Mouse (Mus musculus) midbrain, postnatal 0 days (tissue): ENCODE measurements around the gene Tcf23. TPM values are rescaled to one million over a fixed set of nuclear protein-coding genes. Genes with fewer than 3 reads are reported as not detected.

Experiments
- ATAC-seq: fragments of 200-750 bp; cut with Nextera tagmentation; 2 replicates; pipeline ENCODE4 v1.8.0; 2017; ENCODE audit warnings: moderate number of reproducible peaks, mild to moderate bottlenecking, moderate TSS enrichment, moderate library complexity; ENCODE audit not compliant: low FRiP score
- DNase-seq: peaks from one replicate; pipeline ENCODE4 v3.0.0-alpha.2; 2015; ENCODE audit warnings: low spot score
- H3K27ac ChIP-seq: fragments of 300-500 bp; sonication (generic); 2 replicates; pipeline ENCODE4 v1.5.1; 2014; ENCODE audit warnings: low read depth, mild to moderate bottlenecking, low read length, mixed read lengths
- H3K27me3 ChIP-seq: fragments of 300-500 bp; sonication (generic); 2 replicates; pipeline ENCODE4 v1.6.1; 2014; ENCODE audit warnings: low read length, control low read depth, mixed read lengths; ENCODE audit not compliant: insufficient read depth
- H3K36me3 ChIP-seq: fragments of 300-500 bp; sonication (generic); 2 replicates; pipeline ENCODE4 v1.6.1; 2014; ENCODE audit warnings: low read length, control low read depth, mixed read lengths; ENCODE audit not compliant: insufficient read depth
- H3K4me1 ChIP-seq: fragments of 300-500 bp; sonication (generic); 2 replicates; pipeline ENCODE4 v1.6.1; 2014; ENCODE audit warnings: mild to moderate bottlenecking, control low read depth, antibody characterized with exemption, low read length, mixed read lengths; ENCODE audit not compliant: insufficient read depth
- H3K4me2 ChIP-seq: fragments of 300-500 bp; sonication (generic); 2 replicates; pipeline ENCODE4 v1.6.1; 2014; ENCODE audit warnings: low read depth, mild to moderate bottlenecking, low read length, mixed read lengths; ENCODE audit not compliant: poor library complexity, severe bottlenecking
- H3K4me3 ChIP-seq: fragments of 300-500 bp; sonication (generic); 2 replicates; pipeline ENCODE4 v1.5.1; 2014; ENCODE audit warnings: low read depth, mild to moderate bottlenecking, low read length, moderate library complexity
- H3K9ac ChIP-seq: fragments of 300-500 bp; sonication (generic); replicated peaks from 2 replicates; pipeline ENCODE4 v1.6.1; 2014; ENCODE audit warnings: mild to moderate bottlenecking, low read length, moderate library complexity, mixed read lengths; ENCODE audit not compliant: poor library complexity, severe bottlenecking
- H3K9me3 ChIP-seq: fragments of 300-500 bp; sonication (generic); 2 replicates; pipeline ENCODE4 v1.6.1; 2016; ENCODE audit warnings: low read length, control low read depth
- CTCF ChIP-seq: IDR thresholded peaks from 2 replicates; pipeline ENCODE4 v1.5.1; 2016; ENCODE audit warnings: antibody characterized with exemption, mild to moderate bottlenecking
- WGBS: fragments of 180-500 bp; shearing (Covaris S2); extraction: QIAGEN DNeasy Blood & Tissue Kit; methylation state at CpG from one replicate; pipeline ENCODE4 v1.1.7; 2014; 5-methylcytosine and 5-hydroxymethylcytosine counted together
- polyA plus RNA-seq: library from polyadenylated mRNA; unstranded; fragments of >200 nt; fragmentation: Nextera tagmentation; extraction: Ambion mirVana; gene quantifications from 2 replicates; pipeline ENCODE4 v1.2.1, GENCODE M21; 2015
- total RNA-seq: library from RNA; depleted of rRNA; stranded (reverse); fragments of >200 nt; gene quantifications from 2 replicates; pipeline ENCODE4 v1.2.3, GENCODE M21; 2014; rRNA removed

Gene Tcf23
- total and polyA plus RNA-seq, 2 experiments from 2014 or later, result 0.09 TPM; not detected in 1

- 6% methylated on average over 4 of the region's 4 CpGs for WGBS
- no peaks in the 10 kb centered on the region for H3K36me3 ChIP-seq
- H3K9ac ChIP-seq, result no peak overlapping the region
- H3K9me3 ChIP-seq, result no peaks in the 10 kb centered on the region
- ATAC-seq, result no peak
- H3K4me2 ChIP-seq, result no peak overlapping the region
- no peaks in the 10 kb centered on the region for H3K27me3 ChIP-seq
- no peak for TF ChIP-seq CTCF
- no peak overlapping the region for H3K27ac ChIP-seq
- no peak for DNase-seq
- H3K4me1 ChIP-seq, result no peaks in the 10 kb centered on the region
- H3K4me3 ChIP-seq, result no peak overlapping the region
These were observed 54.8 kb downstream of the Tcf23 start for GRCm38 (mm10) chr5:31023254-31023653.

- H3K27ac ChIP-seq, result no peak overlapping the region
- H3K4me1 ChIP-seq, result no peaks in the 10 kb centered on the region
- DNase-seq (no peak), ATAC-seq (no peak)
- no peak overlapping the region for H3K9ac ChIP-seq
- H3K27me3 ChIP-seq, result no peaks in the 10 kb centered on the region
- H3K36me3 ChIP-seq, result no peaks in the 10 kb centered on the region
- H3K9me3 ChIP-seq, result no peaks in the 10 kb centered on the region
- no peak for TF ChIP-seq CTCF
- H3K4me3 ChIP-seq, result no peak overlapping the region
- no peak overlapping the region for H3K4me2 ChIP-seq
These were observed 56.2 kb downstream of the Tcf23 start for GRCm38 (mm10) chr5:31024641-31025040.

Other genes starting within 250 kb of the Tcf23 start
- 105 and 112 TPM in 2 replicates for gene Mapre3, start 154.0 kb upstream of the Tcf23 start, total RNA-seq
- gene Mapre3, start 154.0 kb upstream of the Tcf23 start, polyA plus RNA-seq, result 172 and 175 TPM in 2 replicates
- 77.5 and 78.3 TPM in 2 replicates for gene Tmem214, start 100.7 kb upstream of the Tcf23 start, total RNA-seq
- 64.5 and 64.6 TPM in 2 replicates for gene Tmem214, start 100.7 kb upstream of the Tcf23 start, polyA plus RNA-seq
- 50.7 and 73.4 TPM in 2 replicates for gene Agbl5, start 80.0 kb upstream of the Tcf23 start, total RNA-seq
- gene Agbl5, start 80.0 kb upstream of the Tcf23 start, polyA plus RNA-seq, result 19.1 and 22.3 TPM in 2 replicates
- 123 and 126 TPM in 2 replicates for gene Ost4, start 60.9 kb upstream of the Tcf23 start, total RNA-seq
- gene Ost4, start 60.9 kb upstream of the Tcf23 start, polyA plus RNA-seq, result 175 and 201 TPM in 2 replicates
- gene Emilin1, start 55.3 kb upstream of the Tcf23 start, total RNA-seq, result 7.4 and 11.8 TPM in 2 replicates
- gene Emilin1, start 55.3 kb upstream of the Tcf23 start, polyA plus RNA-seq, result 9.0 and 9.8 TPM in 2 replicates
- 1.4 and 12.3 TPM in 2 replicates for gene Khk, start 47.2 kb upstream of the Tcf23 start, total RNA-seq
- gene Khk, start 47.2 kb upstream of the Tcf23 start, polyA plus RNA-seq, result 14.3 and 17.6 TPM in 2 replicates
- 162 and 185 TPM in 2 replicates for gene Cgref1, start 23.1 kb upstream of the Tcf23 start, total RNA-seq
- gene Cgref1, start 23.1 kb upstream of the Tcf23 start, polyA plus RNA-seq, result 108 TPM in 2 replicates
- gene Preb, start 8.3 kb upstream of the Tcf23 start, total RNA-seq, result 37.6 and 37.7 TPM in 2 replicates
- 89.6 and 101 TPM in 2 replicates for gene Preb, start 8.3 kb upstream of the Tcf23 start, polyA plus RNA-seq
- 138 and 155 TPM in 2 replicates for gene Atraid, start 79.7 kb downstream of the Tcf23 start, total RNA-seq
- 235 and 243 TPM in 2 replicates for gene Atraid, start 79.7 kb downstream of the Tcf23 start, polyA plus RNA-seq
- gene Slc5a6, start 80.3 kb downstream of the Tcf23 start, total RNA-seq, result 43.8 and 44.9 TPM in 2 replicates
- 32.3 and 33.0 TPM in 2 replicates for gene Slc5a6, start 80.3 kb downstream of the Tcf23 start, polyA plus RNA-seq
- 39.5 and 44.8 TPM in 2 replicates for gene Cad, start 86.1 kb downstream of the Tcf23 start, total RNA-seq
- gene Cad, start 86.1 kb downstream of the Tcf23 start, polyA plus RNA-seq, result 6.7 and 7.8 TPM in 2 replicates
- gene Dnajc5g, start 137.6 kb downstream of the Tcf23 start, total RNA-seq, result not detected in 2 replicates
- not detected in 2 replicates for gene Dnajc5g, start 137.6 kb downstream of the Tcf23 start, polyA plus RNA-seq
- 19.3 and 24.1 TPM in 2 replicates for gene Slc30a3, start 139.6 kb downstream of the Tcf23 start, total RNA-seq
- gene Slc30a3, start 139.6 kb downstream of the Tcf23 start, polyA plus RNA-seq, result 14.0 and 20.6 TPM in 2 replicates
- gene Trim54, start 148.1 kb downstream of the Tcf23 start, total RNA-seq, result 0.33 TPM in 1 of 2 replicates, not detected in the other
- not detected in 2 replicates for gene Trim54, start 148.1 kb downstream of the Tcf23 start, polyA plus RNA-seq
- not detected in 2 replicates for gene Ucn, start 170.2 kb downstream of the Tcf23 start, total RNA-seq
- not detected in 2 replicates for gene Ucn, start 170.2 kb downstream of the Tcf23 start, polyA plus RNA-seq
- 42.5 and 65.5 TPM in 2 replicates for gene Mpv17, start 185.6 kb downstream of the Tcf23 start, total RNA-seq
- gene Mpv17, start 185.6 kb downstream of the Tcf23 start, polyA plus RNA-seq, result 38.8 and 41.8 TPM in 2 replicates
- gene Gm29609, start 211.2 kb downstream of the Tcf23 start, total RNA-seq, result 3.1 and 4.3 TPM in 2 replicates
- gene Gm29609, start 211.2 kb downstream of the Tcf23 start, polyA plus RNA-seq, result 1.9 and 2.2 TPM in 2 replicates
- gene Gtf3c2, start 211.5 kb downstream of the Tcf23 start, total RNA-seq, result 45.2 and 46.4 TPM in 2 replicates
- 46.1 and 49.0 TPM in 2 replicates for gene Gtf3c2, start 211.5 kb downstream of the Tcf23 start, polyA plus RNA-seq
- 88.3 and 95.2 TPM in 2 replicates for gene Snx17, start 224.6 kb downstream of the Tcf23 start, total RNA-seq
- 103 and 104 TPM in 2 replicates for gene Snx17, start 224.6 kb downstream of the Tcf23 start, polyA plus RNA-seq
- 29.7 and 34.0 TPM in 2 replicates for gene Eif2b4, start 224.8 kb downstream of the Tcf23 start, total RNA-seq
- gene Eif2b4, start 224.8 kb downstream of the Tcf23 start, polyA plus RNA-seq, result 84.3 and 93.4 TPM in 2 replicates
- gene Zfp513, start 233.6 kb downstream of the Tcf23 start, total RNA-seq, result 6.4 and 10.9 TPM in 2 replicates
- 11.1 and 13.0 TPM in 2 replicates for gene Zfp513, start 233.6 kb downstream of the Tcf23 start, polyA plus RNA-seq